Mouse (Mus musculus) thymus, postnatal 36 days (tissue): ENCODE measurements around the gene Abcb8.

Experiments used
- DNase-seq, 2 experiments: peaks; one replicate each; pipeline ENCODE4 v3.0.0; 2022; ENCODE audit warnings: mixed read lengths in 2 of 2

Gene Abcb8

DNA sequence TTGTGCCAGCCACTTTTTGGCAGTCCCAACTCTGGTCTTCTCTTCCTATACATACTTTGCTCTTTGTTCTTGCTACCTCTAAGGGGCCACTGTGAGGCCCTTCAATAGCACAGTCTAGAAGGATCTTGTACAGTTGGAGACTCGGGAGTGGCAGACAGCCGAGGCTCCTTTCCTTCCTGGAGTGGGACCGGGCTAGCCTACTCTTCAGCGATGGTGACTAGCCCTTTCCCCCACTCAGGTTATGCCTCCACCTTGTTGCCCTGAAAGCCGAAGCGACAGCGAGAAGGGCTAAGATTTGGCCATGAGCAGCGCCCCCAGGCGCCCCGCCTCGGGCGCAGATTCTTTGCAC is 33.8 kb downstream of the Abcb8 start:
- DNase-seq: no peak

DNA sequence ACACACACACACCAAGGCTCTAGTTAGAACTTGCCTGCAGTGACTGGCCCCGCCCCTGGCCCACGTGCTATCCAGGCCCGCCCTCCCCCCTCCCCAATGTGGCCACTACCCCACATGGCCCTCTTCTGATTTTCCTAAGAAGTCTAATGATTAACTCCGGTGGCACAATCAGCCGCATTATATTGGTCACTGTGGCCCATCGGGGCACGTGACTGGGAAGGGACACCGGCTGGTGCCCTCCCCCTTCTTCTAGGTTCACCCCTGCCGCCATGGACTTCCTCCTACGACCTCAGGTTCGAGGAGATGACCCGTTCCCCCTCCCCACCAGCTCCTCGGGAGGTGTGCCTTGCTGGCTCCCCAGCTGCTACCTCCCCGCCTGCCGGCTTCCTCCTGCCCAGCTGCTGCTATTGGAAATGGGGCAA is 34.5 kb downstream of the Abcb8 start:
- DNase-seq: no peak

DNA sequence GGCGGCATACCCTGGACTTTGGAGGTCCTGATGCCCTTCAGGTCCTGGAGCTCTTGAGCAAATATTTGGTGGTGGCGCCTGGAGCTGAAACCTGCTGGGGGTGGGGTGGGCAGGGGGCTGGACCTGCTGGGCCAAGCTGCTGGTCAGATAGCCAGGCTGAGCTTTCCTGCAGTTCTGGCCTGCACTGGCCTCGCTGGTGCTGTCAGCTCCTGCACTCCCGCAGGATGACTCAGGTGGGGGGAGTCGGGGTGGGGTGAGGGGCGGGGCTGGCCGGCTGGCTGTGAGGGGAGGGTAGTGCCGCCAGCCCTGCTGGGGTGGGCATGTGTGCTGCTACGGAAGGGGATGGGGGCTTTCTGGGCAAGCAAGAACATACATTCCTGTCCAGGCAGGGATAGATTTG is 35.1 kb downstream of the Abcb8 start:
- no peak for DNase-seq

DNA sequence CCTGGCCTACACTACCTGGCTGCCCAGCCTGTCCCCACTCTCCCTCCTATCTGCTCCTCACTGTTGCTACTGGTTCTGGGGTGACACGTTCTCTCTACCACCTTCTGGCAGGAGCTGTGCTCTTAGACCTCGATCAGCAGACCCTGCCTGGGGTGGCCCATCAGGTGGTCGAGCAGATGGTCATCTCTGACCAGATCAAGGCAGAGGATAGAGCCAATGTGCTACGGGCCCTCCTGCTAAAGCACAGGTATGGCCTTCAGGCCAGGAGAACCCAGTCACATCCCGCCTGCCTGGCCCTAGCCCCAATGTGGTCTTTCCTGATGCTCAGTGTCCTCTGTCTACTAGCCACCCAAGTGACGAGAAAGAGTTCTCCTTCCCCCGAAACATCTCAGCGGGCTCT is 40.5 kb downstream of the Abcb8 start:
- DNase-seq: no peak

DNA sequence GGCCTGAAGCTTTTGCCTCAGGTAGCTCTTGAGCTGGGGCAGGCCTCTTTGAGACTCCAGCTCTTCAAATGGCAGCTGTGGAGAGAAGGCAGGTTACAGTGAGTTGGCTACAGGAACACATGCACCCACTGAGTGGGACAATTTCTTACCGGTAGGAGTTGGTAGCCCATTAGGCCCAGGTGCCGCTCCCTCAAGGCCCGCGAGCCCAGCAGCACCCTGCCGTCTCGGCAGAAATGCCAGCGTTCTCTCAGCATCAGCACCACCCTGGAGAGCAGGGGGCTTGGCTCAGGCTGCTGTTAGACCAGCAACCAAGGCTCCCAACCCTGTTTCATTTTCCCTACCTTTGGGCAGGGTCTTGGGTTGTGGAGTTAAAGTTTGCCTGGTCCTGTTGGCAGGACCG is 47.7 kb downstream of the Abcb8 start:
- DNase-seq: no peak

DNA sequence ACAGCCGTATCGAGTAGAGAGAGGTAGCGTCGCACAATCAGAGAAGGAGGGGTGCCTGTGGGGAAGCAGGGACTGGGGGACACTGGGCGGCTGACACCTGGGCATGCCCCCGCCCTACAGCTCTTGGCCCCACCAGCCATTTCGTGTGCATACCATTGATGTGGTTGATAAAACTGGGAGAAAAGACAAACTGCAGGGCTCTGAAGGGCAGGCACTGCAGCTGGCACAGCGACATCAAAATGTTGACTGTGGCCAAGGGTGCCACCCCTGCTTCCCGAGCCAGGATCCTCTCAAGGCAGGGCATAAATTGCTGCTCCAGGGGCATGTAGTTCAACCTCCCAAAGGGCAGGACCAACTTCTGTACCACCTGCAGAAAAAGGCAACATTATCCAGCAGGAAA is 48.6 kb downstream of the Abcb8 start:
- DNase-seq: peak in 1 of 2 experiments; percentile 47

DNA sequence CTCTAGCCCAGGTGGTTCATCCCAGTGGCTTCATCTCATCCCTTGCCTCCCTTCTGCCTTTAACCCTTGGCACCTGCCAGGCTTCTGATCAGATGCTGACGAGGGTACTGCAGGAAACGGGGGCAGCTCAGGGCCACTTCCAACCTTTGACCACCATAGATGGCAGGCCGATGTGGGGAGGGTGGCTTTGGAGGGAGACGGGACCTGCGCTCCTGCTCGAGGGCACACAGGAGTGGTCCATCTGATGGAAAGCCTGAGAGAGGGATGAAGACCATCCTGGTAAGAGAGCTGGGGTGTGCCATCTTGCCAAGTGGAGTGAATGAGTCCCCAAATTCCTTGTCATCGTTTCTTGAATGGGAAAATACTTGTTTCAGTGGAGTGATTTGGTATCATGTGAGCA is 49.7 kb downstream of the Abcb8 start:
- DNase-seq: no peak

DNA sequence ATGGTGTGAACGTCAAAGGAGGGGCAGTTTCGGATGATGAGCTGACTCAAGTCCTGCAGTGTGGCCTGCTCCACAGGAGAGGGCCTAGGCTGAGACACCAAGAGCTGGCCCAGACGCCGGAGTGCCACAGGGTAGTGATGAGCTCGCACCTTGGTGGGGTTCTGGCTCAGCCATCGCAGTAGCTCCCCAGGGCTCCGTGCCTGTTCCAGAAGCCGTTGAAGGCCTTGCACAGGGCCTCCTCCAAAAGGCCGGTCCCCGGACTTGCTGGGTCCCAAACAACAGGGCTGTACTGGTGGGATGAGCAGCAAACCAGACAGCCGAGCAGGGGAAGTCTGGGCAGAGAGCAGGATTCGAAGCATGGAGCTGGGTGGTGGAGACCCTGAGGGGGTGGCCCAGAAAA is 50.5 kb downstream of the Abcb8 start:
- no peak for DNase-seq

DNA sequence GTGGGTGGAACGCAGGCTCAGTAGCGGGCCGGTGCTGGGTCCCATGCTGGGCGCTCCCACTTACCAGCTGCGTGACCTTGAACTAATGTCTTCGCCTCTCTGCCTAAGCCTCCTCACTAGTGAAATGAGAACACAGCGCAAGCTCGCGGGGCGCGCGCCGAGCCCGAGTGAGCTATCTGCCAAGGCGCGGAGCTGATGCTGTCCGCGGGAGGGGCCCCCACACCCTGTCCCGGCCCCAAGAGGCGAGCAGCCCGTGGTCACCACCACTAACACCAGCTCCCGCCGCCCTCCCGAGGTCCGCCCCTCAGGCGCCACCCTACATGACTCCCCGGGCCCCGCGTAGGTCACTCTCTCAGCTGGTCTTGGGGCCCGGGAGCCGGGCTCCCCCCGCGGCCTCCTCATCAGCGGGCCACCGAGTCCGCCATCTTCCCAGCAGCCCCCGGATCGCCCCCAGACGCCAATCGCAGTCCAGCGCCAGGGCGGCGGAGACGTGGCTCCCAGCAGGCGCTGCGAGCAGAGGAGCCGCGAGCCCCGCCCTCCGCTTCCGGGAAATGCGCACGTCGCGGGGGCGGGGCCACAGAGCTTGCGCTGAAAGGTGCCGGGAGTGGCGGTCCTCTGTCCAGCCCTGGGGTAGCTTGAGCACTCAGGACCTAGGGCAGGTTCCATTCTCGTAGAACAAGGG is 51.4 kb downstream of the Abcb8 start, which contains the start of gene Fastk:
Fastk (minus strand) TSS at position 542 of the 682 bp plus-strand sequence.
- peak; percentile 91 to 95 for DNase-seq

DNA sequence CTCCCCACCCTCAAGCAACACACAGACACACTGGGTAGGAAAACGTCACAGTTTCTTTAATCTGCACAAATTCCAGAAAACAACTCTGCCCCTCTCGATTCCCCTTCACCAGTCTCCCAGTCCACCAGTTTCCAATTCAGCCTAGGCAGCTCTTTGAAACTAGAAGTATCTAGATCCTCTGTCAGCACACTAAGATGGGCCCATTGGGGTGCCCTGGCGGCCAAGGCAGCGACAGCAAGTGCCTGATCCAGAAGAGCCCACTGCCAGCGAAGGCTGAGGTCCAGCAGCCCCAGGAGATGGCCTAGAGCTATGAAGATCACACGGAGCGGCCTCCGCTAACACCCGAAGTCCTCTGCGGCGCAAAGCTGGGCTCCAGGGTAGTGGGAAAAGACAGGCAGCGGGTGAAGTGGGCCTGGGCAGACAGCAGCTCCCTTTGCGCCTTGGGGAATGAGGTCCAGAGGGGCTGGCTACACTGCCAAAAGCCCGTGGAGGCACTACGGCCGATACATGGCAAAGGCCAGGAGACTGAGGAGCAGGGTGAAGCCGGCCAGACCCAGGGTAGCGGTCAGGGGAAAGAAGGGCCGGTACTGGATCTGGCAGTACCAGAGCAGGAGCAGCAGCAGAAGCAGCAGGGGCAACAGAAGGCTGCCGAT is 52.1 kb downstream of the Abcb8 start:
- DNase-seq: no peak

DNA sequence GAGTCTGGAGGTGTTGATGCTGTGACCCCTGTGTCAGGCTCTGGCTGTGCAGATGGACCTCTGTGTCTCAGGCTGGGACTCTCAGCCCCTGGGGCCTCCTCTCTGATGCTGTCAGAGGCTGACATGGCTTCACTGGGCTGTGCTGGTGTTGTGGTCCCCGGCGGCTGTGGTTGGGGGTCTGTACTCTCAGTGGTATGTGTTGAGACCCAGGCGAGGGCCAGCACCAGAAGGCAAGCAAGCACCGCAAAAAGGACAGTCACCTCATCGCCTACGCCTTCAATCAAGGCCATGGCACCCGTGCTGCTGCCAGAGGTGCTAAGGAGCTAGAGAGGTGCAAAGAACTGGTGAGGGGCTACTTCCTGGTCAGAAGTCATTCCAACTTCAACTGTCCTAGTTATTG is 53.2 kb downstream of the Abcb8 start:
- no peak for DNase-seq

DNA sequence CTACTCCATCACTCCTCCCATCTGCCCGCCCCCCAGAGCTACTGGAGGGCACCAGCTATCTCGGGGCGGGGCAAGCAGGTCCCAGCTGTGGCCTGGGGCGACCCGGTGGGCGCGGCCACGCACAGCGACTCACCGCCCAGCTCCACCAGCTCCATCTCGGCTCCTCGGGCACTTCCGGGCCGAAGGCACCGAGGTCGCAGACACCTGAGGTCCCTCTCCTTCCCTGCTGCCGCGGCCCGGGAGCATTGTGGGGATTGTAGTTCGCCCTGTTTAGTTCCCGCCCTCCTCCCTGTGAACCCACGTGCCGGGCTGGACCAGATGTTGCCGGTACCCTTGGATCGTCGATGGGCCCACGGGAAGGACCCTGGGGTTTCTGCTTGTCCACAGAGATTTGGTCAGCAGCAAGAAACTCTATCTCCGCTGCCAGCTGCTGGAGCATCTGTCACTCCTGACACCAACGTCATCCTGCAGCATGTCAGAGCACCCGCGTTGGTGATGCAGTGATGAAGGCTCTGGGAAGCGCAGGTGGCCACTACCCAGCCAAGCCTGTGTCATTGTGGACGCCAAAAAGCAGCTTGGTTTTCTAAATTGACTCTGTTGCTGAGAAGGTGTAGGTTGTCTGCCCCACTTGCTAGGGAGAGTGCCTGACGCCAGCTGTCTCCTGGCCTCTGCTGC is 54.3 kb downstream of the Abcb8 start, which contains the start of gene Tmub1:
Tmub1 (minus strand) TSS at position 231 of the 675 bp plus-strand sequence.
- peak; percentile 83 to 92 for DNase-seq

DNA sequence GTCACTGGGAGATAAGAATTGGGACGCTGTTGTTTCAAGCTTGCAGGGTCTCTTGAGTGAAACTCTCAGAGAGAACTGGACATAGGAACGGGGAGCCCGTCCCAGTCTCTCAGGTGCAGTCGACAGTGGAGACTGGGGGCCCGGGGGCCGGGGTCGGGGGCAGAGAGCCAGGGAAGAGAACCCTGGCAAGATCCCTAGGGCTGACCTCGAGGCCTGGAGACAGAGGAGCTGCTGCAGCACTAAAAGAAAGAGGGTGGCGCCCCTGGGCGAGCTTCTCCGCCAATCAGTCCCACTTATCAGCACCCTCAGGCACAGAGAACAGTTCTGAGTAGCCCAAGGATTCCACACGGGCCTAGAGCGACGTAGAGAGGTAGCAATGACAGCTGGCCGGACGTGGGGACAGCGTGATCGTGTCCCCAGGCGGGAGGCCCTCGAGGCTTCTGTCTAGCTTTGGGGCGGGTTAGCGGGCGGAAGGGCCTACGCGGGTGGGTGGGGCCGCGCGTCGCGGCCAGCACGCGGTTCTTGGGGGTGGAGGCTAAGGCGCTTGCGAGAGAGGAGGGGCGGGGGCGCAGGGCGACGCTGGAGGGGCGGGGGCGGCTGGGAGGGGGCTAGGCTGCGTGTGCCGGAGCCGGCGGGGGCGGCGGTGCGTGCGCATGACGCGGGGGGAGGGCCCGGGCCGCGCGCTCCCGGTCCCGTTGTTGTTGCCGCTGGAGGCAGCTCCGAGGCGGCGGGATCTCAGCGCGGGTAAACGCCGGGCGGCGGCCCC is 58.0 kb downstream of the Abcb8 start:
- DNase-seq: peak; percentile 82 to 88

DNA sequence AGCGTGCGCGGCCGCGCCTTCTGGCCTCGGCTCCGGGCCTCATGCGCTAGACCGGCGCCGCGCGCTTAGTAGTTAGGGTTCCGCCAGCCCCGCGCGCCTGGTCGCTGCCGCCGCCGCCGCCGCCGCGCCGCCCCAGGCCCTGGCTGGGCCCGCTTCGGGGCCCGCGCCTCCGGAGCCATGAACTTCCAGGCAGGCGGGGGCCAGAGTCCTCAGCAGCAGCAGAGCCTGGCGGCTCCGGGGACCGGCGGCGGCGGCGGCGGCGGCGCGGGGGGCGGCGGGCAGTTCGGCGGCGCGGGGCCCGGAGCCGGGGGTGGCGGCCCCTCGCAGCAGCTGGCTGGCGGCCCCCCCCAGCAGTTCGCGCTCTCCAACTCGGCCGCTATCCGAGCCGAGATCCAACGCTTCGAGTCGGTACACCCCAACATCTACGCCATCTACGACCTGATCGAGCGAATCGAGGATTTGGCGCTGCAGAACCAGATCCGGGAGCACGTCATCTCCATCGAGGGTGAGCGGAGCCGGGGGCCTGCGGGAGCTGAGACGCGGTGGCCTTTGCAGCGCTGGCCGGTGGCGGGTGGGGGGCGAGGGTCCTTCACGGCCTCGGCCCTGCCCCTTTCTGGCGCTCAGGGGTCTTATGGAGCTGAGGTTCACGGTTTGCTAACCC is 58.7 kb downstream of the Abcb8 start, which contains the start of gene Agap3:
Agap3 (plus strand) TSS at position 148 of the 661 bp plus-strand sequence.
- peak; percentile 43 to 59 for DNase-seq

DNA sequence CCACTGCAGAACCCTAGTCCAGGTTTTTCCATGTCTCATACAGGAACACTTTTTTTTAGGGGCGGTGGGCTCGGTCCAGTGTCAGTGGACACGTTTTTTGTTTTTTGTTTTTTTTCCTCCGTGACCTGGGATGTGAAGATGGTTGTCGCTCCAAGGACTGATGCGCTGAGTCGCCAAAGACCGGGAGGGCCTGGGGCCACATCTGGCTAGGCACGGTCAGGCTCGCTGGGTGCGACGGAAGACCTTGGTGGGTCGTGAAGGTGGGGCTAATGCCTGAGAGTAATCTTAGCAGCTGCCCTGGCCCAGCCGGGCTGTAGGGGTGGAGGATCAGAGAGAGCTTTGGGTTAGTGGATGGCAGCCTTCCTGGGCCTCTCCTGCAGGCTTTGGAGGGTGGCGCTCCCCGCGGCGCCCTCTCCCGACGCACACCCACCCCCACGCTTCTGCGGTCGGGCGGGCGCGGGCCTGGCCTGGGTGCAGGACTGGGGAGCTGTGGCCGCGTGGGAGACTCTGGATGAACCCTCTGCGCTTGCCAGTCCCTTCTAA is 59.3 kb downstream of the Abcb8 start:
- peak; percentile 36 to 55 for DNase-seq

DNA sequence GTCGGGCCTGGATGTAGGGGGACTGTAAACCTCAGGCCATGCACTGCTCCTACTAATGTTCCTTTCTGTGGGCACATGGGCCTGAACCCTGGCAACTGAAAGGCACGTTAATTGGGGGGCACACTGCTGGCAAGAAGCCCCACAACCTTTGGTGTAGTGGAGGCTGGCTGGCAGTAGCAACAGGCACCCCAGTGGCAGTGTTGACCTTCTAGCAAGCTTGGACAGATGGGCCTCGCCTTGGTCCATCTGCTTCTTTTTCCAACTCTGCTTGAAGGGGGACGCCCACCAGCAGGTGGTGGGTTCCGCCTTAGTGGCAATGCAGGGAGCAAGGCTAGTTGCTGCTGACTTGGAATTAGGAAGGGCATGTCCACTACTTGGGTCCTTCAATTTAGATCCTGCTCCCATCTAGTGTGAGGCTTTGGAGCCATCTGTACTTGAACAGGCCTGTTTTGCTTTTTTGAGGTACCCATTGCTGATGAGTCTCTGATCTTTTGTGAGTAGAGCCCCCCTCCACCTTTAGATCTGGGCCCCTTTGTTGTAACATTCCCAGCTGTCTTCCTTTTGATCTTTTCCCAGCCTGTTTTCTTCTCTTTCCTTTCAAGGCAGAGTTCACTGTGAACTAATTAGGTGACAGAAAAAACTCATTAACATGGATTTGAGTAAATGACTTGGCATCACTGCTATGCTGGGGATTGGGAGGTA is 60.0 kb downstream of the Abcb8 start:
- no peak for DNase-seq

DNA sequence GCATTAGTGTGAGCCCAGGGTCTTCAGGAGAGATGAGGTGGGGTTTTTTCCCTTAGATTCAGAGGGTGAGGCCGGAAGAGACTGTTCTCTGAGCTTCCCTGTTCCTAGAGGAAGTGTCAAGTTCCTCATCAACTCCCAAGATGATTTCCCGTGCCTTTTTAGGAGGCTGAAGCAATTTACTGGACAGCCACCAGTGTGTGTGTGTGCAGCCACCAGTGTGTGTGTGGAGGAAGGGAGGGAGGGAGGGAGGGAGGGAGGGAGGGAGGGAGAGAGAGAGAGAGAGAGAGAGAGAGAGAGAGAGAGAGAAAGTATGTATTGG is 60.5 kb downstream of the Abcb8 start:
- no peak for DNase-seq

DNA sequence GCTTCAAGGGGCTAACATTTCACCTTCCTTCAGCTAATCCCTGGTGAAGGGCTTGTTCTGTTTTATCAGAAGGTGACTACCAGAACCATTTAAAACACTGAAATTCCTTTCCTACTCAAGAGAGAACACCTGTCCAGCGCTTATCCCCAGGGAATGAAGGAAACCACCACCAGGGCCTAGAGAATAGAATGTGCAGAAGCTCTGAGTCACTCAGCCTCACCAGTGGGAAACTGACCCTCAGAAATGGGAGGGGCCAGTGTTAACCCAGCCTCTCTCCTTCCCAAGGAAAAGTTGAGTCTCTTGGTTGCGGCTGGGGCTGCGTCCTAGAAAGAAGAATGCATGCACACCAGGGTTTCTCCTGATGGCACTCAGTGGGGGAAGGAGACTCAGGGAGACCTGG is 61.6 kb downstream of the Abcb8 start:
- no peak for DNase-seq

DNA sequence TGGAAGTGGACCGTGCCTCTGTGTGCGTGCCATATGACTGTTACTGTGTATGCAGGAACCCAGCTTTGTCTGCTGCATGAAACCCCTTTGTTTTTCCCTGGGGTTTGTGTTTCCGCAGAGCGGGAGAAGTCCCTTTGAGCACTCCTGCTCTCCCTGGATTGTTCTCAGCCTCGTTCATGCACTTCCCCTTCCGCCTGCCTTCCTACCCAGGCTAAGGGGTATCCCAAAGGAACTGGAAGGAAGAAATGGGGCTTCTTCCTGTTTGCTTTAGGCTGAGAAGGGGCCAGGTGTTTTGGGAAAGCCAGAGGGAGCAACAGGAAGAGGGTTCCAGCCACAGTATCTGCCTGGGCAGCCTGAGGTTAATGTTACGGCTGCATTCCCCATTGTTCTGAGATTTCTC is 62.1 kb downstream of the Abcb8 start:
- no peak for DNase-seq
